Comparison of ENCODE assay signal across 12 mouse cellular contexts in genomic region chr2:70456205-70456604, GRCm38 (mm10). TPM values are rescaled to one million over a fixed set of nuclear protein-coding genes. Genes with fewer than 3 reads are reported as not detected.
A peak's percentile ranks its signal among the peaks of the same experiment; 100 is the strongest.
DNase-seq lines count a peak whose midpoint lies in the region; ATAC-seq and TF ChIP-seq lines count a peak whose summit lies in the region.
"Had no signal": no experiment of that assay in that cellular context is flagged by ENCODE, and none has a peak within 500 bp of the region (broad histone marks: within the 10 kb centered on the region; RNA-seq: fewer than 3 reads in every experiment).

No protein-coding gene starts in this region.

- H3K4me2 ChIP-seq in hindbrain, embryonic 12.5 days (replicated peaks) = peak overlapping the region; percentile 46
- peak overlapping the region; percentile 45 for H3K4me2 ChIP-seq in midbrain, embryonic 13.5 days (replicated peaks)

- ATAC-seq in hindbrain, embryonic 12.5 days (ENCODE audit: low FRiP score) = no peak
- ATAC-seq in midbrain, embryonic 13.5 days = 0 out of 2 replicates have a peak, but pooled peaks have one; percentile 3

- 12% methylated on average over 12 of the region's 12 CpGs for WGBS in hindbrain, embryonic 12.5 days
- WGBS in midbrain, embryonic 13.5 days = 10% methylated on average over 12 of the region's 12 CpGs

- TF ChIP-seq CTCF in gastrocnemius, adult 2 months (IDR thresholded peaks at IDR 0.05) = no peak

- no peak for DNase-seq in gastrocnemius, adult 2 months
- no peak for DNase-seq in gastrocnemius, postnatal 14 days
- peak; percentile 43 for DNase-seq in ZHBTc4 (ENCODE audit: low read depth, low spot score)
- DNase-seq in layer of hippocampus, adult 11-12 months (ENCODE audit: low spot score) = no peak
- DNase-seq in Muller cell, postnatal 12 days (ENCODE audit: inconsistent ontology term) = no peak
- no peak for DNase-seq in gastrocnemius, adult 8-10 months (ENCODE audit: low spot score in 2 of 2)
- DNase-seq: adrenal gland, postnatal 10 days; gastrocnemius, postnatal 25 days had no signal

- H3K9ac ChIP-seq in hindbrain, embryonic 12.5 days = no peak overlapping the region
- no peak overlapping the region for H3K9ac ChIP-seq in midbrain, embryonic 13.5 days (replicated peaks)

- peak overlapping the region; percentile 23; the same call in 1 of the 2 replicates for H3K4me3 ChIP-seq in gastrocnemius, adult 2 months
- peak overlapping the region; percentile 16 for H3K4me3 ChIP-seq in hindbrain, embryonic 12.5 days
- peak overlapping the region; percentile 25 for H3K4me3 ChIP-seq in midbrain, embryonic 13.5 days (replicated peaks)

- H3K4me1 ChIP-seq in hindbrain, embryonic 12.5 days = no peaks in the 10 kb centered on the region
- H3K4me1 ChIP-seq in midbrain, embryonic 13.5 days (replicated peaks) = no peaks in the 10 kb centered on the region

- no peaks in the 10 kb centered on the region for H3K36me3 ChIP-seq in hindbrain, embryonic 12.5 days
- no peaks in the 10 kb centered on the region for H3K36me3 ChIP-seq in midbrain, embryonic 13.5 days

- peaks cover 7% of the 10 kb centered on the region; the same call in 1 of the 2 replicates for H3K27me3 ChIP-seq in hindbrain, embryonic 12.5 days
- peaks cover 5% of the 10 kb centered on the region; the same call in 1 of the 2 replicates for H3K27me3 ChIP-seq in midbrain, embryonic 13.5 days

- H3K27ac ChIP-seq in gastrocnemius, adult 2 months = no peak overlapping the region
- no peak overlapping the region for H3K27ac ChIP-seq in hindbrain, embryonic 12.5 days
- H3K27ac ChIP-seq in midbrain, embryonic 13.5 days = no peak overlapping the region
- H3K27ac ChIP-seq: macrophage had no signal

- H3K9me3 ChIP-seq in hindbrain, embryonic 12.5 days (replicated peaks) = no peaks in the 10 kb centered on the region
- no peaks in the 10 kb centered on the region for H3K9me3 ChIP-seq in midbrain, embryonic 13.5 days

- intact Hi-C loops in gastrocnemius, adult 2 months (cut with DNase I) = no loop called here
- intact Hi-C loops in gastrocnemius, postnatal 14 days (cut with DNase I; ENCODE audit: low total_unique reads) = no loop called here

RNA-seq across cellular contexts. Expression of gene Sp5, which starts 18.5 kb away (rescaled TPM):
- total RNA-seq in gastrocnemius, adult 2 months (2021) = not detected
- total RNA-seq in gastrocnemius, postnatal 14 days (2021) = not detected
- 6.3 and 7.4 TPM in 2 replicates for polyA plus RNA-seq in hindbrain, embryonic 12.5 days (2016; fragmentation: Nextera tagmentation; extraction: Ambion mirVana)
- 11.1 and 18.1 TPM in 2 replicates for polyA plus RNA-seq in midbrain, embryonic 13.5 days (2015; fragmentation: Nextera tagmentation; extraction: Ambion mirVana)
- not detected for total RNA-seq in gastrocnemius, adult 8-10 months (2022)
- total RNA-seq: gastrocnemius, postnatal 25 days had no signal
- polyA plus RNA-seq: macrophage; spleen, adult 2 months had no signal

RNA-seq across cellular contexts. Expression of gene Erich2, which starts 52.4 kb away (rescaled TPM):
- not detected for total RNA-seq in gastrocnemius, adult 2 months (2021)
- not detected for total RNA-seq in gastrocnemius, postnatal 14 days (2021)
- 2.6 and 3.4 TPM in 2 replicates for polyA plus RNA-seq in hindbrain, embryonic 12.5 days (2016; fragmentation: Nextera tagmentation; extraction: Ambion mirVana)
- polyA plus RNA-seq in midbrain, embryonic 13.5 days (2015; fragmentation: Nextera tagmentation; extraction: Ambion mirVana) = 1.3 and 3.2 TPM in 2 replicates
- not detected for total RNA-seq in gastrocnemius, adult 8-10 months (2022)
- total RNA-seq: gastrocnemius, postnatal 25 days had no signal
- polyA plus RNA-seq: macrophage had no signal
